Mouse (Mus musculus) heart, embryonic 16.5 days (tissue): ENCODE results near the gene Rtn4ip1. TPM values are rescaled to one million over a fixed set of nuclear protein-coding genes. Genes with fewer than 3 reads are reported as not detected.
"Not testable (repeated sequence)": the region's sequence is repeated elsewhere in the genome, so short reads cannot be mapped to it uniquely, and the experiment has no call there.

Experiments
- ATAC-seq: fragments of 200-750 bp; cut with Nextera tagmentation; replicated peaks from 2 replicates; pipeline ENCODE4 v1.8.0; 2017; ENCODE audit warnings: moderate number of reproducible peaks; ENCODE audit not compliant: insufficient read depth, low FRiP score; ENCODE audit errors: extremely low read depth
- H3K27ac ChIP-seq: fragments of 300-500 bp; sonication (generic); 2 replicates; pipeline ENCODE4 v1.5.1; 2014; ENCODE audit warnings: mild to moderate bottlenecking, low read length, control low read depth, moderate library complexity
- H3K27me3 ChIP-seq: fragments of 300-500 bp; sonication (generic); 2 replicates; pipeline ENCODE4 v1.6.1; 2014; ENCODE audit warnings: low read length, mixed read lengths; ENCODE audit not compliant: control insufficient read depth, insufficient read depth
- H3K36me3 ChIP-seq: fragments of 300-500 bp; sonication (generic); 2 replicates; pipeline ENCODE4 v1.6.1; 2014; ENCODE audit not compliant: control insufficient read depth, insufficient read depth
- H3K4me1 ChIP-seq: fragments of 300-500 bp; sonication (generic); 2 replicates; pipeline ENCODE4 v1.6.1; 2014; ENCODE audit warnings: low read length, mixed read lengths; ENCODE audit not compliant: control insufficient read depth, insufficient read depth
- H3K4me2 ChIP-seq: fragments of 300-500 bp; sonication (generic); 2 replicates; pipeline ENCODE4 v1.6.1; 2014; ENCODE audit warnings: low read depth, mild to moderate bottlenecking, control low read depth, low read length
- H3K4me3 ChIP-seq: fragments of 300-500 bp; sonication (generic); 2 replicates; pipeline ENCODE4 v1.5.1; 2014; ENCODE audit warnings: mild to moderate bottlenecking, control low read depth, low read length
- H3K9ac ChIP-seq: fragments of 300-500 bp; sonication (generic); 2 replicates; pipeline ENCODE4 v1.6.1; 2014; ENCODE audit warnings: low read length, control low read depth
- H3K9me3 ChIP-seq: fragments of 300-500 bp; sonication (generic); replicated peaks from 2 replicates; pipeline ENCODE4 v1.6.1; 2016; ENCODE audit warnings: low read length; ENCODE audit not compliant: control insufficient read depth
- WGBS: fragments of 180-500 bp; shearing (Covaris S2); extraction: QIAGEN DNeasy Blood & Tissue Kit; methylation state at CpG from one replicate; pipeline ENCODE4 v1.1.7; 2014; 5-methylcytosine and 5-hydroxymethylcytosine counted together
- polyA plus RNA-seq: library from polyadenylated mRNA; unstranded; fragments of >200 nt; fragmentation: Nextera tagmentation; extraction: Ambion mirVana; gene quantifications from 2 replicates; pipeline ENCODE4 v1.2.1, GENCODE M21; 2015

Gene Rtn4ip1
- polyA plus RNA-seq, 1 experiment from 2014 or later = 39.2 TPM

DNA sequence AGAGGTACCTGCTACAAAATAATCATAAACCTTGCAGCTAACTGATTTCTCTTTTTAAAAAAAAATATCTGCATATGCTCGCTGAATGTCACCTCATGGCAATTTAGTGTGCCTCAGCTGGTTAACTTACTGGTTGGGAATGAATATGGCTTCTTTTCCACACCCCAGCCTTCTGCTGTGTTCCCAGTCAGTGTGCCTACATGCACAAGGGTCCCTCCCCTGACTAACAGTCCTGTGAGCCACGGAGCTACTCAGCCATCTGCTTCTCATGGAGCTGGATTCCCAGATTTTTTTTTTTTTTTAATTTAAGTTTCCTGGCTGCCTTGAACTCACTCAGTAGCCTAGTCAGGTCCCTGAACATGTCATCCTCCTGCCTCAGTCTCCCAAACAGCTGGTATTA, 63.3 kb downstream of the Rtn4ip1 start:
- Histone ChIP-seq H3K27me3 (no peaks in the 10 kb centered on the region), H3K27ac (no peak overlapping the region), H3K4me3 (no peak overlapping the region), H3K9ac (no peak overlapping the region), H3K4me1 (no peaks in the 10 kb centered on the region), H3K36me3 (no peaks in the 10 kb centered on the region), H3K4me2 (no peak overlapping the region), H3K9me3 (0 out of 2 replicates have a peak, but pooled peaks cover 3% of the 10 kb centered on the region)
- no peak for ATAC-seq
- 60% methylated on average over 2 of the region's 2 CpGs for WGBS

DNA sequence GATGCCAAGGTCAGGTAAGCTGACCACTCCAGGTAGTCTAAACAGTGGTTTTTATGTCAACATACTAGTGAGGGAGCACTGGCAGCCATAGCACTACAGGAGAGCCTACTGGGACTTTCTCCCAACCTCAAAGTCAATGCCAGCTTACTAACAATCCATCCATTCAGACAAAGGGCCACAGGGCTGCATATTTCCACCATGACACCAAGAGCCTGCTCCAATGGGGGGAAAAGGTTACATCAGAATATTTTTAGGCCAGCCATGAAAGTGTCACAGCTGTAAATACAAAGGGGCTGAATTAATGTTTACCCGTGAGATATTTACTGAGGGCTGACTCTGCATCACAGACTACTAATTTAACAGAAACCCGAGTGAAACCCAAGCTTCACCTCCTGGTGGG, 71.6 kb downstream of the Rtn4ip1 start:
- no peaks in the 10 kb centered on the region for H3K9me3 ChIP-seq
- H3K27me3 ChIP-seq = no peaks in the 10 kb centered on the region
- H3K9ac ChIP-seq = no peak overlapping the region
- WGBS = 65% methylated on average over 2 of the region's 2 CpGs
- H3K4me2 ChIP-seq = no peak overlapping the region
- H3K4me1 ChIP-seq = no peaks in the 10 kb centered on the region
- H3K27ac ChIP-seq = no peak overlapping the region
- no peaks in the 10 kb centered on the region for H3K36me3 ChIP-seq
- ATAC-seq = no peak
- H3K4me3 ChIP-seq = no peak overlapping the region

GRCm38 (mm10) chr10:43977353-43977752, 75.7 kb downstream of the Rtn4ip1 start:
- H3K4me1 ChIP-seq = no peaks in the 10 kb centered on the region
- no peak for ATAC-seq
- H3K4me2 ChIP-seq = no peak overlapping the region
- no peak overlapping the region for H3K9ac ChIP-seq
- no peaks in the 10 kb centered on the region for H3K36me3 ChIP-seq
- no peaks in the 10 kb centered on the region for H3K9me3 ChIP-seq
- WGBS = 51% methylated on average over 3 of the region's 3 CpGs
- no peak overlapping the region for H3K4me3 ChIP-seq
- H3K27ac ChIP-seq = no peak overlapping the region
- no peaks in the 10 kb centered on the region for H3K27me3 ChIP-seq

DNA sequence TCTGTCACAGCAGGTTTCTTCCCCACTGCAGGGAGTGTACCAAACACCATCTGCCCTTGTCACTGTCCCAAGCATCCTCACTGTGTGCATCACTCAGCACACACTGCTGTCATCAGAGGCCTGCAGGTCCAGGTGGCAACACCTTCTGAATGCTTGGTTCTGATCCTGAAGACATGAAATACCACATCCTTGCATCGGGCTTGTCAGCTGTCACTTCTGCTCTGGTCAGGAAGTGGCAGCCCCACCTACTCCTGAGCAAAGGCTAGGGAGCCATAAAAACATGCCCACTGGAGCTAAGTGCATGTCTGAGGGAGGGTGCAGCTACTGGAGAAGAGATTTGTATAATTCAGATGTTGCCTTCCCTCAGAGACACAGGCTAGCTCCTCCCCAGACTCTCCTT, 78.5 kb downstream of the Rtn4ip1 start:
- WGBS = 54% methylated on average over 1 of the region's 1 CpGs
- Histone ChIP-seq H3K36me3 (no peaks in the 10 kb centered on the region), H3K9me3 (no peaks in the 10 kb centered on the region), H3K9ac (no peak overlapping the region), H3K4me1 (no peaks in the 10 kb centered on the region), H3K27ac (no peak overlapping the region), H3K4me2 (no peak overlapping the region), H3K4me3 (no peak overlapping the region), H3K27me3 (no peaks in the 10 kb centered on the region)
- no peak for ATAC-seq

DNA sequence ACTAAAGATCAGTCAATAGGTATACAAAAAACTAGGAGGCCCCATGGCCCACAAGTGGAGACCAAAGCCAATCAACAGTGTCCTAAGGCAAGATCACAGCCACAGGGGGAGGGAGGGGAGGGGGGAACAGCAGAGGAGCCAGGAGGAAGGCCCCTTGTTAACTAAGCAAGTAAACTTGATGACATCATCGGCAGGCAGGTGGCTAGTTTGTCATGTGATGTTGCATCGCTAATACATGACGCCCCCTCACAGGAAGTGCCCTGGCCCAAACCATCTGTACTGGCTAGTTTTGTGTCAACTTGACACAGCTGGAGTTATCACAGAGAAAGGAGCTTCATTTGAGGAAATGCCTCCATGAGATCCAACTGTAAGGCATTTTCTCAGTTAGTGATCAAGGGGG, 79.1 kb downstream of the Rtn4ip1 start:
- not testable (repeated sequence) for H3K27ac ChIP-seq, H3K4me3 ChIP-seq, ATAC-seq, H3K9me3 ChIP-seq, H3K36me3 ChIP-seq, H3K27me3 ChIP-seq, H3K4me2 ChIP-seq, H3K4me1 ChIP-seq, H3K9ac ChIP-seq
- WGBS = 84% methylated on average over 3 of the region's 3 CpGs

GRCm38 (mm10) chr10:43982470-43982869, 80.9 kb downstream of the Rtn4ip1 start:
- 76% methylated on average over 6 of the region's 6 CpGs for WGBS

DNA sequence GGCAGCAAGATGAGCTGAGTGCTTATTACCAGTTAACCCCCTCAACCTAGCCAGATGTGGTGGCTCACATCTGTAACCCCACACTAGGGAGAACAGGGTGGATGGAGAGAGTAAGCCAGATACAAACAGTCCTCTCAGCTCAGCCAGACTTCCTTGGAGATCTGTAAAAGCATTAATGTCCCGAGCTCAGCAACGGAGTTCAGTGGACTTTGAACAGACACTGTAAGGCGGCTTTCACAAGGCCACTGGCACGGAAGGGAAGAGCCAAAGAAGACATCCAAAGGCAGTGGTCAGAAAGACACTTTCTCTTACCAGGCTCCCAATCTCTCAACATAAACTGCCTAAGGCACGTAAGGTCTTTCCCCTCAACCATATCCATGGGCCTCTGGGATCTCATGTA, 81.6 kb downstream of the Rtn4ip1 start:
- 78% methylated on average over 5 of the region's 5 CpGs for WGBS
- no peak overlapping the region for H3K9ac ChIP-seq
- ATAC-seq = no peak

More at GRCm38 (mm10) chr10:43982470-43982869, 80.9 kb downstream of the Rtn4ip1 start:
- H3K4me1 ChIP-seq = no peaks in the 10 kb centered on the region
- no peak for ATAC-seq
- H3K4me2 ChIP-seq = no peak overlapping the region
- H3K27me3 ChIP-seq = no peaks in the 10 kb centered on the region
- H3K4me3 ChIP-seq = no peak overlapping the region
- H3K36me3 ChIP-seq = no peaks in the 10 kb centered on the region
- no peaks in the 10 kb centered on the region for H3K9me3 ChIP-seq
- H3K9ac ChIP-seq = no peak overlapping the region
- no peak overlapping the region for H3K27ac ChIP-seq

GRCm38 (mm10) chr10:43983866-43984265, 82.3 kb downstream of the Rtn4ip1 start:
- no peaks in the 10 kb centered on the region for H3K9me3 ChIP-seq
- no peak for ATAC-seq
- 84% methylated on average over 2 of the region's 2 CpGs for WGBS

More for the DNA sequence above, 81.6 kb downstream of the Rtn4ip1 start:
- no peak overlapping the region for H3K4me3 ChIP-seq
- no peak overlapping the region for H3K4me2 ChIP-seq
- no peaks in the 10 kb centered on the region for H3K27me3 ChIP-seq
- H3K4me1 ChIP-seq = no peaks in the 10 kb centered on the region
- no peak overlapping the region for H3K27ac ChIP-seq
- H3K9me3 ChIP-seq = no peaks in the 10 kb centered on the region
- no peaks in the 10 kb centered on the region for H3K36me3 ChIP-seq

GRCm38 (mm10) chr10:43991268-43991667, 89.7 kb downstream of the Rtn4ip1 start:
- Histone ChIP-seq H3K4me3 (no peak overlapping the region), H3K9me3 (0 out of 2 replicates have a peak, but pooled peaks cover 3% of the 10 kb centered on the region), H3K4me2 (no peak overlapping the region), H3K27ac (no peak overlapping the region), H3K4me1 (no peaks in the 10 kb centered on the region), H3K36me3 (no peaks in the 10 kb centered on the region), H3K27me3 (no peaks in the 10 kb centered on the region), H3K9ac (no peak overlapping the region)
- ATAC-seq = no peak
- WGBS = 86% methylated on average over 5 of the region's 5 CpGs

More at GRCm38 (mm10) chr10:43983866-43984265, 82.3 kb downstream of the Rtn4ip1 start:
- no peak overlapping the region for H3K9ac ChIP-seq
- no peak overlapping the region for H3K4me2 ChIP-seq
- no peaks in the 10 kb centered on the region for H3K4me1 ChIP-seq
- H3K27ac ChIP-seq = no peak overlapping the region
- no peaks in the 10 kb centered on the region for H3K27me3 ChIP-seq
- H3K36me3 ChIP-seq = no peaks in the 10 kb centered on the region
- no peak overlapping the region for H3K4me3 ChIP-seq
